Mouse (Mus musculus) kidney, postnatal 36 days (tissue): ENCODE results near the gene Mmab.

ENCODE experiments used
- DNase-seq, 2 experiments: peaks; one replicate each; pipeline ENCODE4 v3.0.0; 2021 to 2022; ENCODE audit warnings: mixed read lengths in 2 of 2

Mmab gene

GRCm38 (mm10) chr5:114426732-114427131, 17.1 kb downstream of the Mmab start:
- DNase-seq, result peak in 1 of 2 experiments; percentile 27

DNA sequence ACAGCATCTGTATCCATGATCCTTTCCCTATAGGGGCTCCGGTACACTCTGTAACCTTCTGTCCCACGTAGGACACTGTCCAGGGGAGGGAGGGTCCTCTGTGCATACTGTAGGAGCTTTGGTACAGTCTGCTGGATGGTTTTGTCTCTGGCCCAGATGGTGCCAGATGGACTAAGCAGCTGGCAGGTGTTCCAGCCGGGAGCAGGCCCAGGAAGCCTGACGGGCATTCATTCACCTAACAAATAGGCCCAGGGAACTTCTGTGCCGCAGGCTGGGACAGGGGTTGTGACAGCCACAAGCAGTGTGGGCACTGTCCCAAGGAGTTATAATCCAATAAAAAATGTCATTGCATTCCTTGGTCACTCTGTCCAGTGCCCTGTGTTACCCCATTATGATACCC, 19.9 kb downstream of the Mmab start:
- no peak for DNase-seq

- DNase-seq, result no peak
These were observed 21.3 kb downstream of the Mmab start for GRCm38 (mm10) chr5:114422591-114422990.

DNA sequence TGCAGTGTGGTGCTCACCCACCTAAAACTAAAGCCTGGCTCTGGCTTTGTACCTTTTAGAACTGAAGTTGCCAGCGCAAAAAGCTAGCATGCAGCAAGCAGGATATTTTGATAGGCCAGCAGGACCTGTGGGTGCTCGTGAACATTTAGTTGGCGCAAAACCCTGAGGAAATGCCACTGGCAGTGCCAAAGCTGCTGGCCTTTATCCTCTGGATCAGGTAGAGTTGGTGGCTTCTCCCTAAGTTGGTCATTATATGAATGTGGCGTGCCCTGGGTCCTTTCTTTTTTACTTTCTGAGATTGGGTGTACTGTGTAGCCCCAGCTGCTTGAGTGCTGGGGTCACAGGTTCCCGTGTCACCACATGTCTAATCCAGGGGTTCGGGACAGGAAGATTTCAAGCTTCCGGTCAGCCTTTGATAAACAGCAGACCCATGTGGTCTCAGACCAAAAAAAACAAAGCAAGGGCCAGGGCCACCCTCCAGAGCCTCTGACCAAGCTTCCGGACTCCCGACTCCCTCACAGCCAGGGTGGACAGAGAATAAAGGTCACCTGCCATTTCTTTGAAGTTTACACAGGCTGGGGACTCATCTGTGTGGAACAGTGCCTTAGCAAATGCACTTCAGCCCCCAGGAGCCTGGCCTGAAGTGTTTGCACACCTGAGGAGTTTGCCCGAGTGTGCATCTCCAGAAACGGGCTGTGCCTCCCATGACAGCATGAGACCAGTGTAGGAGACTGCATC, 22.1 kb downstream of the Mmab start:
- peak in 1 of 2 experiments; percentile 34 for DNase-seq

GRCm38 (mm10) chr5:114418541-114418940, 25.3 kb downstream of the Mmab start:
- peak in 1 of 2 experiments; percentile 48 for DNase-seq

GRCm38 (mm10) chr5:114416855-114417254, 27.0 kb downstream of the Mmab start:
- DNase-seq, result no peak

DNA sequence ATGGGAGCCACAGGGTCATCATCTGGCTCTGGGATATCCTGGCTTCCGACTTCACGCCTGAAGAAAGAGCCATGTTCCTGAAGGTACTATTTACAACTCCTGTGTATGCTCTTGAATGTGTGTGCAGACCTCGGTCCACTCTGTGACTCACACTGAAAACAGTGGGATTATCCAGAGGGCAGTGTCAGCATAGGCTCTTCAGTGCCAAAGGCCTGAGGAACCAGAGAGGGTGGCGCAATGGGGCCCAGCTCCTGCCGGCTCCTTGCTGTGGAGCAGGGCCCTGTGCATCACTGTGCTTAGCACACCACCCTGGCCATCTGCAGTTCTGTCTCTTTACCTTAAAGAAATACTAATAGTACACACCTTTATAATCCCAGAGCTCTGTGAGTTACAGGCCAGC, 28.3 kb downstream of the Mmab start:
- DNase-seq, result no peak

GRCm38 (mm10) chr5:114413067-114413735, 30.7 kb downstream of the Mmab start:
- DNase-seq, result peak; percentile 64 to 79

DNA sequence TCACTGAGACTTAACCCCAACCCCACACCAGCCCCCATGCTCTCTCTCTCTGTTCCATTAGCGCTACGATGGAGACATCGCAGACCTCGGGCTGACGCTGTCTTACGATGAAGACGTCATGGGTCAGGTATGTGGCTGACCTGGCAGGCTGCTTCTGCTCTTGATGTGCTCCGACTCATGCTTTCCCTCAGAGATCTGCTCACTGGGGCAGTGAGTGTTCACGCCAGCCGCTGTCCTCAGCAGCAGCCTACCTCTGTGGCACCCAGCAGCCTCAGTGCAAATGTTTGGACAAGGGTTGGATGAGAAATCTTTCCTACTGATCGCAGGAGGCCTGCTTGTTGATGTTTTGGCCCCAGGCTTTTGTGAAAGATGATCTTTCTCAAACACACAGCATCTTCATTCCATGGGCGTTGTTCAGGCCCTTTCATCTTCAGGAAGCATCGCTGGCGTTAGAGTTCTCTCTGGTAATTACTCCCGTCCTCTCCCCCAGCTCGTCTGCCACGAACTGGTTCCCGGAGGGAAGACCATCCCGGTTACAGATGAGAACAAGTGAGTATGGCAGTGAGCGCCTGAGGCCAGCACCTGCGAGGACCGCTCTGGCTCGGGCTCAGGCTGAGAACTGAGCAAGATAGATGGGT, 31.4 kb downstream of the Mmab start:
- no peak for DNase-seq

GRCm38 (mm10) chr5:114410429-114410828, 33.4 kb downstream of the Mmab start:
- DNase-seq, result no peak

DNA sequence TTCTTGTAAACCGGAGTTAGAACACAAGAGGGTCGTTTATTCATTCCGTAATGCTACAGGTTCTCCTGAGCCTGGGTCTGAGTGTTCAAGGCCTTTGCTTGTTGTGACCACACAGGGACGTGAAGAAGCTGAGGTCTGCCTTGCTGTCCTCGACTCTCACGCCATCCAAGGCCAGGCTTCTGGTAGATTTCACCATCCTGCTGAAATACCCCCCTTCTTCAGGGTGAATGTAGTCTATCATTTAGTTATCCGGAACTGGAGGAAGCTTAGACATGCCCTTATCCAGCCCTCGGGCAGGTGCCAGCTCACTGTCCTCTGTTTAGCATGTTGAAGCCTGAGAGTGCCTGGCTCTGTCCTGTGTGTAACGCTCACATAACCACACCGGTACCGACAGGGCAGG, 35.0 kb downstream of the Mmab start:
- no peak for DNase-seq

DNA sequence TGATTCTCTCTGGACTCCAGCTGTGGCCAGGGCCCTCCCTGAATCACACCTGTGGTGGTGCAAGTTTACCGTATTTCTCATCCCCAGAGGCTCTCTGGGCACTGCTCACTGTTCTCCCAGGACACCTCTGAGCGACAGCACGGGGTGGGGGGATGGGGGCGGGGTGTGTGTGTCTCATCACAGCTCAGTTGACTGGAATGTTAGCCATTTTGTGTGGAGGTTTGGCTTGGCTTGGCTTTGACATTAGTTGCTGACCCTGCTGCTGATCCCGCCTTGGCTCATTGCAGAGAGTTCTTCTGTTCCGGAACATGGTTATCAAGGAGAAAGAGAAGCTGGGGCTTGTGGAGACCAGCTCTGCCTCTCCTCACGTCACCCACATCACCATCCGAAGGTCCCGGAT, 36.0 kb downstream of the Mmab start:
- no peak for DNase-seq

- DNase-seq, result no peak
These were observed 36.6 kb downstream of the Mmab start for GRCm38 (mm10) chr5:114407269-114407668.

GRCm38 (mm10) chr5:114406592-114406991, 37.3 kb downstream of the Mmab start:
- peak in 1 of 2 experiments; percentile 22 for DNase-seq

DNA sequence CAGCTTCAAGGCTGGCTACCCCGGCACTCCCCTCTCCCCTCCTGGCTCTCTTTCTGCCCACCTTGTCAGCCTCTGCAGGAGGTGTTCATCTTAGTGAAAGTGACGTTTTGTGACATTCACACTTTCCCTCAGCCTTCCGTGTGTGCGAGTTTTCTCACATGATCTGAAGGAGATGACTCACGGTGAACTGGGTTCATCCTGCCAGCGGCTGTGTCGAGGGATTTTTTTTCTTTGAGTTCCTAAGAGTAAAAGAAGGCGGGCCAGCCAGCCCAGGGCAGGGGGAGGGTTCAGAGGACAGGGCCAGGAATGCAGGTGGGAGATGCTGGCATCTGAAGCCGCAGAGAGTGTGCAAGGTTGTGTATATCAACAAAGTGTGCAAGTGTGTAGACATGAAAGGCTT, 50.7 kb downstream of the Mmab start:
- DNase-seq, result no peak

- DNase-seq, result no peak
These were observed 59.4 kb downstream of the Mmab start for GRCm38 (mm10) chr5:114384448-114384847.

DNA sequence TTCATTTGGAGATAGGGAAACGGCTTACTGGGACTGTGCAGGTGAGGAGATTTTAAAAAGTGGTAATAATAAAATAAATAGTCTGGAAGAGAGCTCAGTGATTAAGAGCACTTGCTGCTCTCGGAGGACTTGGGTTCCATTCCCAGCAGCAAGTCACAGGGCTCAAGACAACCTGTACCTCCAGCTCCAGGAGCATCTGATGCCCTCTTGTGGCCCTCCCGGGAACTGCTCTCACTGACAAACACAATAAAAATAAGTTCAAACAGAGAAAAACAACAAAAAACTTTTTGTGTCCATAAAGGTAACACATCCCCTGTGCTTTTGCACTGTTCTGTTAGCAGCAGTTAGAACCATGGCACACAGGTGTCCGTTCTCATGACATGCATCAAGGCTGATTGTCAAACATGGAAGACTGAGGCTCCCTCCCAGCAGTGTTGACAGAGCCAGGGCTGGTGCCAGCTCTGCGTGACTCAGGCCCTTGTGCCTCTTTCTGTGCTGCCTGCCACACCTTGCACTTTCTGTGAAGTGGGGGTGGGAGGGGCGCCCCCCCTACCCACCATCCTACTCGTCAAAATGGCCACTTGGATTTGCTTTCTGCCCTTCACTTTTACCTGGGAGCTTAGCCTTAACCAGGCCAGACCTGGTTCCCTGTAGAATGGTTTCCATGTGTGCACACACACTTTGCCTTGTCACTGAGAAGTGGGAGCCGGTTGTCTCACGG, 60.5 kb downstream of the Mmab start:
- peak in 1 of 2 experiments; percentile 78 for DNase-seq
